Mouse (Mus musculus) liver, adult 10 weeks (tissue): ENCODE results near the gene Arhgef6. TPM values are rescaled to one million over a fixed set of nuclear protein-coding genes. Genes with fewer than 3 reads are reported as not detected.

Experiments used
- polyA plus RNA-seq: library from polyadenylated mRNA; stranded (reverse); fragments of 350-450 nt; fragmentation: Illumina TruSeq; extraction: RNeasy Lipid Tissue Mini Kit (QIAGEN cat#74804); gene quantifications from one replicate; pipeline ENCODE4 v1.2.3, GENCODE M21; 2014; ENCODE audit warnings: low read depth, low replicate concordance

The Arhgef6 gene
- polyA plus RNA-seq = 3.9 TPM

GRCm38 (mm10) chrX:57338371-57339211, at the start of gene Arhgef6:
Gene Arhgef6, minus strand, starts transcription at chrX:57338729.

GRCm38 (mm10) chrX:57211876-57212275, 126.7 kb downstream of the Arhgef6 start, which contains the start of gene Cd40lg:
Gene Cd40lg, plus strand, starts transcription at chrX:57212143.

Other genes starting within 250 kb of the Arhgef6 start
- not detected for gene Cd40lg, start 126.6 kb downstream of the Arhgef6 start, polyA plus RNA-seq
- gene Rbmx, start 54.3 kb upstream of the Arhgef6 start, polyA plus RNA-seq = 21.5 TPM
- gene Gm364, start 70.4 kb upstream of the Arhgef6 start, polyA plus RNA-seq = not detected
- not detected for gene Gpr101, start 165.0 kb upstream of the Arhgef6 start, polyA plus RNA-seq